Mouse (Mus musculus) forebrain, embryonic 11.5 days (tissue): ENCODE measurements around the gene Marcks. TPM values are rescaled to one million over a fixed set of nuclear protein-coding genes. Genes with fewer than 3 reads are reported as not detected.

Source experiments
- ATAC-seq: fragments of 200-750 bp; cut with Nextera tagmentation; replicated peaks from 2 replicates; pipeline ENCODE4 v1.8.0; 2017; ENCODE audit warnings: moderate TSS enrichment; ENCODE audit not compliant: low FRiP score
- DNase-seq: peaks from one replicate; pipeline ENCODE4 v3.0.0-alpha.2; 2017; ENCODE audit warnings: low spot score
- H3K27ac ChIP-seq: fragments of 300-500 bp; sonication (generic); 2 replicates; pipeline ENCODE4 v1.5.1; 2014; ENCODE audit warnings: low read depth, low read length
- H3K27me3 ChIP-seq: fragments of 300-500 bp; sonication (generic); 2 replicates; pipeline ENCODE4 v1.6.1; 2014; ENCODE audit warnings: mild to moderate bottlenecking, low read length, mixed read lengths; ENCODE audit not compliant: control insufficient read depth, insufficient read depth
- H3K36me3 ChIP-seq: fragments of 300-500 bp; sonication (generic); 2 replicates; pipeline ENCODE4 v1.6.1; 2014; ENCODE audit warnings: mild to moderate bottlenecking, low read length, moderate library complexity, mixed read lengths; ENCODE audit not compliant: control insufficient read depth, insufficient read depth
- H3K4me1 ChIP-seq: fragments of 300-500 bp; sonication (generic); replicated peaks from 2 replicates; pipeline ENCODE4 v1.6.1; 2014; ENCODE audit warnings: low read length, mixed read lengths; ENCODE audit not compliant: control insufficient read depth, insufficient read depth
- H3K4me2 ChIP-seq: fragments of 300-500 bp; sonication (generic); 2 replicates; pipeline ENCODE4 v1.6.1; 2014; ENCODE audit warnings: low read depth, mild to moderate bottlenecking, low read length, moderate library complexity, mixed read lengths; ENCODE audit not compliant: severe bottlenecking
- H3K4me3 ChIP-seq: fragments of 300-500 bp; sonication (generic); 2 replicates; pipeline ENCODE4 v1.5.1; 2014; ENCODE audit warnings: low read depth, low read length
- H3K9ac ChIP-seq: fragments of 300-500 bp; sonication (generic); 2 replicates; pipeline ENCODE4 v1.6.1; 2014; ENCODE audit warnings: low read length
- H3K9me3 ChIP-seq: fragments of 300-500 bp; sonication (generic); 2 replicates; pipeline ENCODE4 v1.6.1; 2016; ENCODE audit warnings: low read length, mixed read lengths; ENCODE audit not compliant: control insufficient read depth
- WGBS: fragments of 180-500 bp; shearing (Covaris S2); extraction: QIAGEN DNeasy Blood & Tissue Kit; methylation state at CpG from one replicate; pipeline ENCODE4 v1.1.7; 2014; 5-methylcytosine and 5-hydroxymethylcytosine counted together
- polyA plus RNA-seq: library from polyadenylated mRNA; unstranded; fragments of >200 nt; fragmentation: Nextera tagmentation; extraction: Ambion mirVana; gene quantifications from 2 replicates; pipeline ENCODE4 v1.2.1, GENCODE M21; 2014

The Marcks gene
- polyA plus RNA-seq, 1 experiment from 2014 or later: 314 TPM

DNA sequence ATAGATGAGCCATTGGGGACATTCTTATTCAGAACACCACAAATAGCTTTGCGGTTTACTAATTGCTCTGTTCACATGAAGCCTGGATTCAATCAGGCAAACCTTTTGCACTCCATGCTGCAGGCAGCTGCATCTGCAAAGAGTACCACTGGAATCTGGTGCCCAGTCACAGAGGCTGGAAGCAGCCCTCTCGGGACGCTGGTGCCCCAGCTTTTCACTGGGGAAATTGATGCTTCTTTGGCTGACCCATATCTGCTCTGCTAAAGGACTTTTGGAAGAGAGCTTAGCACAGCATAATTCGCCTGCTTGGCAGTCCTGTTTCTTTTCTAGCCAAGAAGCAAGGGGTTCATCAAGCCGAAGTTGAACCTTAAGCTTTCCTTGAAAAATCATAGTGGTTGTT is 18.4 kb upstream of the Marcks start:
- no peak for DNase-seq
- Histone ChIP-seq H3K36me3 (no peaks in the 10 kb centered on the region), H3K27ac (no peak overlapping the region), H3K4me1 (no peaks in the 10 kb centered on the region), H3K9ac (no peak overlapping the region), H3K9me3 (no peaks in the 10 kb centered on the region), H3K4me3 (no peak overlapping the region), H3K27me3 (no peaks in the 10 kb centered on the region), H3K4me2 (no peak overlapping the region)
- ATAC-seq: no peak
- 88% methylated on average over 5 of the region's 5 CpGs for WGBS

- Histone ChIP-seq H3K4me2 (no peak overlapping the region), H3K9ac (no peak overlapping the region), H3K4me1 (no peaks in the 10 kb centered on the region), H3K27me3 (no peaks in the 10 kb centered on the region), H3K9me3 (no peaks in the 10 kb centered on the region), H3K36me3 (no peaks in the 10 kb centered on the region), H3K27ac (no peak overlapping the region), H3K4me3 (no peak overlapping the region)
- ATAC-seq (no peak), DNase-seq (no peak)
- WGBS: 63% methylated on average over 2 of the region's 2 CpGs
Observed at GRCm38 (mm10) chr10:37155131-37155530, 16.4 kb upstream of the Marcks start.

GRCm38 (mm10) chr10:37151539-37152271 is 13.0 kb upstream of the Marcks start:
- WGBS: 84% methylated on average over 7 of the region's 7 CpGs
- Histone ChIP-seq H3K36me3 (no peaks in the 10 kb centered on the region), H3K9ac (no peak overlapping the region), H3K27ac (no peak overlapping the region), H3K4me2 (no peak overlapping the region), H3K4me1 (no peaks in the 10 kb centered on the region), H3K27me3 (no peaks in the 10 kb centered on the region), H3K4me3 (no peak overlapping the region), H3K9me3 (no peaks in the 10 kb centered on the region)
- ATAC-seq: no peak
- DNase-seq: no peak

DNA sequence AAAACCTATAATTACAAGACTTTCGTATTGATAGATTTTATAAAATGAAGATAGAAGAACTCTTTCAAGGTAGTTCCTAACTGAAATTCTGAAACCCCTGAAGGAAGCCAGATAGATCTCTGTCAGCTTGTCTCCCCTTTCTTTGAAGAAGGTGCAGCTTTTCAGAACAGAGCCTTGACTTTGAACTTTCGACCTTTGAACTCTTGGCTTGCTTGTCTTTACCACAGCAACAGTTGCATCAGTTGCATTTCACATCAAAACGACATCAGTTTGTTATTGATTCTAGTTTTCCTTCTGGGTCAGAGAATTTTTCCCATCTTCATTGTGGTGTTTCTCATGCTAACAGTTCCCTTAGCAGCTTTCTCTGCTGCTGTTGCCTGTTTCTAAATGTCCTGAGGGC is 9.3 kb upstream of the Marcks start:
- no peak for ATAC-seq
- WGBS: 68% methylated on average over 3 of the region's 3 CpGs
- no peaks in the 10 kb centered on the region for H3K4me1 ChIP-seq
- no peaks in the 10 kb centered on the region for H3K9me3 ChIP-seq
- DNase-seq: no peak
- H3K27ac ChIP-seq: no peak overlapping the region
- H3K4me2 ChIP-seq: no peak overlapping the region
- H3K27me3 ChIP-seq: no peaks in the 10 kb centered on the region
- H3K4me3 ChIP-seq: no peak overlapping the region
- no peaks in the 10 kb centered on the region for H3K36me3 ChIP-seq
- no peak overlapping the region for H3K9ac ChIP-seq

GRCm38 (mm10) chr10:37145456-37145855 is 6.7 kb upstream of the Marcks start:
- H3K9me3 ChIP-seq: no peaks in the 10 kb centered on the region
- no peak for DNase-seq
- no peak for ATAC-seq
- H3K36me3 ChIP-seq: no peaks in the 10 kb centered on the region
- H3K27me3 ChIP-seq: no peaks in the 10 kb centered on the region
- H3K9ac ChIP-seq: no peak overlapping the region
- H3K4me1 ChIP-seq: peaks cover 6% of the 10 kb centered on the region; the same call in 1 of the 2 replicates
- no peak overlapping the region for H3K27ac ChIP-seq
- WGBS: 93% methylated on average over 1 of the region's 1 CpGs
- H3K4me2 ChIP-seq: no peak overlapping the region
- H3K4me3 ChIP-seq: no peak overlapping the region

DNA sequence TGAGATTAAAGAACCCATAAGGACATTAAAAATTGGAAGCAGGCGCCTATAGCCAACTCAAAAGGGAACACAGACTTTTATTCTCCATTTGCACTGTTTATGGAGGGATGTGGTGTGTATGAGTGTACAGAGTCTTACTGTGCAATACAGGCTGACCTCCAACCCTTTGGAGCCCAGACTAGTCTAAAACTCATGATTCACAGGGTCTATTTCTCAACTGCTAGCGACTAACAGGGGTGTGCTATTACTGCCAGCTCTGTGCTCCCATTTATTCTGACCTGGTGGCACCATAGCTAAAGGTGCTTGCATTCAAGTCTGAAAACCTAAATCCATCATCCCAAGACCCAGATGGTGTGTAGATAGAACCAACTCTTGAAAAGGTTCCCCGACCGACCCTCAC is 2.9 kb upstream of the Marcks start:
- H3K4me3 ChIP-seq: peak overlapping the region; percentile 80
- peak overlapping the region; percentile 23 for H3K9ac ChIP-seq
- no peaks in the 10 kb centered on the region for H3K27me3 ChIP-seq
- WGBS: 67% methylated on average over 4 of the region's 4 CpGs
- peak overlapping the region; percentile 99 for H3K27ac ChIP-seq
- no peak for DNase-seq
- H3K4me1 ChIP-seq: peaks cover 6% of the 10 kb centered on the region; the same call in 1 of the 2 replicates
- H3K9me3 ChIP-seq: no peaks in the 10 kb centered on the region
- no peaks in the 10 kb centered on the region for H3K36me3 ChIP-seq
- H3K4me2 ChIP-seq: peak overlapping the region; percentile 59
- no peak for ATAC-seq

GRCm38 (mm10) chr10:37140736-37141451 is 2.2 kb upstream of the Marcks start:
- DNase-seq (peak; percentile 99), ATAC-seq (peak; percentile 91)
- Histone ChIP-seq H3K4me2 (peak overlapping the region; percentile 80), H3K27me3 (no peaks in the 10 kb centered on the region), H3K27ac (peak overlapping the region; percentile 99), H3K36me3 (no peaks in the 10 kb centered on the region), H3K4me3 (peak overlapping the region; percentile 80), H3K9me3 (no peaks in the 10 kb centered on the region), H3K4me1 (peaks cover 6% of the 10 kb centered on the region; the same call in 1 of the 2 replicates), H3K9ac (peak overlapping the region; percentile 99)
- 0% methylated on average over 39 of the region's 47 CpGs for WGBS

DNA sequence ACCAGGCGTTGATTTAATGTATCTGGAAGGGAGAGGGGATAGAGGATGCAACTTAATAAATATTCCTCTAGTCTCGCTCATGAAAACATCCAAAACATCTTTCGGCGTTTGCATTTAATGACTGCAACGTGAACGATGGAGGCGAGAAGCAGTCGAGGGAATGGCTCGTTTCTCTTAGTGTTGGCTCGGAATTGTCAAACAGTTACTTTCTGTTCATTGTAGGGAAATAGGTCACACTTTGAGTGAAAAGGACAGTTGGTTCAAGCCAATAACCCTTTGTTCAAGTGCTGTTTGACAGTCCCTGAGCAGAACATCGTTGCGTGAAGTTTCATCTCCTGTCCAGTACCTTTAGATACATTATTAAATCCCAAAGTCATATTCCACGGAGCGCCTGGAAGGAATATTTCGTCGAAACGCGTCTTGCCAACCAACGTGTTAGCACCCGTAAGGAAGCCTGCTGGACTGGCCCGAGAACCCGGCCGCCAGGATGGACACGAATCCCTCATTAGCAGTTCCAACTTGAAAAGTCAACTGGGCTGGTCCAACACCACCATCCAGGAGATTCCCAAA is 1.5 kb upstream of the Marcks start:
- peak overlapping the region; percentile 80 for H3K4me3 ChIP-seq
- H3K9ac ChIP-seq: peak overlapping the region; percentile 99
- H3K9me3 ChIP-seq: no peaks in the 10 kb centered on the region
- peak overlapping the region; percentile 80 for H3K4me2 ChIP-seq
- peaks cover 6% of the 10 kb centered on the region; the same call in 1 of the 2 replicates for H3K4me1 ChIP-seq
- under 1% methylated on average over 24 of the region's 24 CpGs for WGBS
- DNase-seq (no peak), ATAC-seq (no peak; the same call in 1 of the 2 replicates)
- H3K27me3 ChIP-seq: no peaks in the 10 kb centered on the region
- peak overlapping the region; percentile 99 for H3K27ac ChIP-seq
- no peaks in the 10 kb centered on the region for H3K36me3 ChIP-seq
